Mouse (Mus musculus): ENCODE results near the gene Nebl. TPM values are rescaled to one million over a fixed set of nuclear protein-coding genes. Genes with fewer than 3 reads are reported as not detected.
A peak's percentile ranks its signal among the peaks of the same experiment; 100 is the strongest.

Gene Nebl
- polyA plus RNA-seq, 1 experiment from 2014 or later = 5.8 TPM

DNA sequence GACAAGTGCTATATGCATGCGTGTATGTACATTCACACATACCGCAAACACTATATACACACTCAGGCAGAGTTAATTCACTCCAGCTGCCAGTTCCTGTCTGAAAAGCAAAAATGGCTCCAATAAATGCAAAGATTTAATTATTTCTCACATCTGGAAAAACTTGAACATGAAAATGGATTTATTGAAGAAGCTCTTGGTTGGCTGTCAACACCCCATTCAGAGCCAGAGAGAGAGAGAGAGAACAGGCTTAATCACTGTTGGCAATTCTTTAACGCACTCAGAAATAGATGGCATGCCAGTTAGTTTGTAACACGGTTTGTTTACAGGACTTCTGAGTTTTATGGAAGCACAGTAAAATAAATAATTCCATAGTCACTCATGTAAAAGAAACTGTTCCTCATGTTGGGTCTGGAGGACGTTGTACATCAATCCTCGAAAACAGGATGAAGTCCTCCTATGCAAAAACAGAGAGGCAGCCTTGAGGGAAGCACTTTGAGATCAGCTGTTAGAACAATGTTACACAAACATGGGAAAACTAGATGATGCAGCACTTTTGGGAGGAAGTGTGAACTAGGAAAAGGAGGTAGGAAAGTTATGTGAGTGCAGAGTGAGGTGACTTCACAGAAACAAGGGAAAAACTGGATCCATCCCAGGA is 265.6 kb downstream of the Nebl start:
- Histone ChIP-seq H3K9me3 (no peaks in the 10 kb centered on the region), H3K27ac (replicated peaks) (no peak overlapping the region), H3K36me3 (no peaks in the 10 kb centered on the region), H3K4me3 (no peak overlapping the region), H3K27me3 (no peaks in the 10 kb centered on the region), H3K4me2 (replicated peaks) (no peak overlapping the region), H3K4me1 (no peaks in the 10 kb centered on the region), H3K9ac (replicated peaks) (no peak overlapping the region)
- no peak for ATAC-seq (ENCODE audit: low FRiP score, low read depth)
- WGBS = 85% methylated on average over 6 of the region's 6 CpGs

DNA sequence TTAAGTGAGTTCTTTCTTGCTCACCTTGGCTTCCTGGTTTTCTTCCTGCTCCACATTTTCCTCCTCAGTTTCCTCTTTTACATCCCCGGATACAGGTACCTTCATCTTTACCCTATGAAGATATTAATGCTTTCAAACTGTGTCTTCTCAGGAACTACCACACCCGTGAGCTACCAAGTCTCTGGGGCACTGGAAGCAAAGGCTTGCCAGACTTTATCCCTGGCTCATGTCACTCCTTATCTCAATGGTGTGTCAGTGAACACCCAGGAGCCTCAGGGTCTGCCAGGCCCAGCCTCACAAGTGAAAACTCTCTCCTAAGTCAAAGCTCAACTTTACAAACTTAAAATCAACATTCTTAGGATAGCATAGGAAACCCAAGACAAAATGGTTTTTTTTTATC is 270.8 kb downstream of the Nebl start:
- Histone ChIP-seq H3K9me3 (no peaks in the 10 kb centered on the region), H3K4me3 (no peak overlapping the region), H3K27ac (replicated peaks) (no peak overlapping the region), H3K4me1 (no peaks in the 10 kb centered on the region), H3K27me3 (no peaks in the 10 kb centered on the region), H3K36me3 (no peaks in the 10 kb centered on the region), H3K4me2 (replicated peaks) (no peak overlapping the region), H3K9ac (replicated peaks) (no peak overlapping the region)
- ATAC-seq (ENCODE audit: low FRiP score, low read depth) = no peak
- 80% methylated on average over 2 of the region's 2 CpGs for WGBS

- no peaks in the 10 kb centered on the region for H3K36me3 ChIP-seq
- H3K9me3 ChIP-seq = no peaks in the 10 kb centered on the region
- no peaks in the 10 kb centered on the region for H3K4me1 ChIP-seq
- H3K27ac ChIP-seq (replicated peaks) = no peak overlapping the region
- ATAC-seq (ENCODE audit: low FRiP score, low read depth) = no peak
- no peak overlapping the region for H3K9ac ChIP-seq (replicated peaks)
- H3K4me3 ChIP-seq = no peak overlapping the region
- no peak overlapping the region for H3K4me2 ChIP-seq (replicated peaks)
- H3K27me3 ChIP-seq = no peaks in the 10 kb centered on the region
Measured at GRCm38 (mm10) chr2:17453676-17454075, 277.6 kb downstream of the Nebl start.

DNA sequence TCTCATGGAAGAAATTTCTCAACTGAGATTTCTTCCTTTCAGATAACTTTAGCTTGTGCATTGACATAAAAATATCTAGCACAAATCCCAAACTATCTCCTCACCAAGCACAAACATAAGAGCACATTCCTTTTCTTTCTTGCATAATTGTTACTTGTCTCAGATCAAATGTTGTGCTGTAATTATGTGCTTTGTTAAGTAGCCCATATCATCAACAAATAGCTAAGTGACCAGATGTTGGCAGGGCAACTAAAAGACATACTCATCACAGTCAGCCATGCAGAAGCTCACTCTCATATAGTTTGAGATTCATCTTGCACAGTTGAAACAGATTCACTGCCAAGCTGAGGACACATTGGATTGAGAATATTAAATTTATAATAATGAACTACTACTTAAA is 282.9 kb downstream of the Nebl start:
- Histone ChIP-seq H3K4me1 (no peaks in the 10 kb centered on the region), H3K36me3 (no peaks in the 10 kb centered on the region), H3K4me3 (no peak overlapping the region), H3K27ac (replicated peaks) (no peak overlapping the region), H3K9ac (replicated peaks) (no peak overlapping the region), H3K4me2 (replicated peaks) (no peak overlapping the region), H3K27me3 (no peaks in the 10 kb centered on the region), H3K9me3 (no peaks in the 10 kb centered on the region)
- no peak for ATAC-seq (ENCODE audit: low FRiP score, low read depth)

- H3K27ac ChIP-seq (replicated peaks) = no peak overlapping the region
- H3K4me2 ChIP-seq (replicated peaks) = no peak overlapping the region
- H3K9me3 ChIP-seq = no peaks in the 10 kb centered on the region
- H3K4me3 ChIP-seq = no peak overlapping the region
- ATAC-seq (ENCODE audit: low FRiP score, low read depth) = no peak
- 48% methylated on average over 7 of the region's 7 CpGs for WGBS
- H3K36me3 ChIP-seq = no peaks in the 10 kb centered on the region
- H3K4me1 ChIP-seq = no peaks in the 10 kb centered on the region
- no peaks in the 10 kb centered on the region for H3K27me3 ChIP-seq
- H3K9ac ChIP-seq (replicated peaks) = no peak overlapping the region
Measured at GRCm38 (mm10) chr2:17443581-17443980, 287.7 kb downstream of the Nebl start.

DNA sequence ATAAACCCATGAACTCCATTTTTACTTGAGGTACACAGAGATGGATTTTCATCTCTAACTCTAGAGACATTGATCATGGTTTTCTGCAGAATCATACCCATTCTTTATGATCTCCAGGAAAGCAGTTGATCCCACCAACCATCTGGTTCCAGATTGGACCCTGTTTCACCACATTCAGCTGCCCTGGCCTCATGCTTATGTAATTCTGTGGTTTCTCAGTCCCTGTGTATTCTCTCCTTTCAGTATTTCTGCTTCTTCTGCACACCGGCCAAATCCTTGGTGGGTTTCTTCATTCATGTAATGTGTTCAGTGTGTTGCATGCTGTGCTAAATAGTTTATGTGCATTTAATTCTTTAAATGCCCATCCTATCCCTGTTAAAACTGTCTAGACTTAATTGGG is 292.9 kb downstream of the Nebl start:
- H3K27ac ChIP-seq (replicated peaks) = no peak overlapping the region
- 90% methylated on average over 1 of the region's 1 CpGs for WGBS
- H3K4me1 ChIP-seq = peaks cover 10% of the 10 kb centered on the region
- H3K9ac ChIP-seq (replicated peaks) = no peak overlapping the region
- no peaks in the 10 kb centered on the region for H3K36me3 ChIP-seq
- ATAC-seq (ENCODE audit: low FRiP score, low read depth) = no peak
- no peaks in the 10 kb centered on the region for H3K27me3 ChIP-seq
- no peaks in the 10 kb centered on the region for H3K9me3 ChIP-seq
- no peak overlapping the region for H3K4me2 ChIP-seq (replicated peaks)
- H3K4me3 ChIP-seq = no peak overlapping the region

GRCm38 (mm10) chr2:17436739-17437440 is 294.4 kb downstream of the Nebl start:
- peak; percentile 73; the same call in 1 of the 2 replicates for ATAC-seq (ENCODE audit: low FRiP score, low read depth)
- peaks cover 10% of the 10 kb centered on the region for H3K4me1 ChIP-seq
- no peak overlapping the region for H3K9ac ChIP-seq (replicated peaks)
- no peaks in the 10 kb centered on the region for H3K27me3 ChIP-seq
- 62% methylated on average over 10 of the region's 10 CpGs for WGBS
- no peaks in the 10 kb centered on the region for H3K36me3 ChIP-seq
- no peak overlapping the region for H3K4me3 ChIP-seq
- no peaks in the 10 kb centered on the region for H3K9me3 ChIP-seq
- 0 out of 2 replicates have a peak overlapping the region, but pooled peaks have one; percentile 9 for H3K4me2 ChIP-seq (replicated peaks)
- no peak overlapping the region for H3K27ac ChIP-seq (replicated peaks)

GRCm38 (mm10) chr2:17435217-17435616 is 296.0 kb downstream of the Nebl start:
- no peaks in the 10 kb centered on the region for H3K36me3 ChIP-seq
- no peaks in the 10 kb centered on the region for H3K27me3 ChIP-seq
- no peak overlapping the region for H3K27ac ChIP-seq (replicated peaks)
- no peak for ATAC-seq (ENCODE audit: low FRiP score, low read depth)
- H3K4me2 ChIP-seq (replicated peaks) = no peak overlapping the region
- 68% methylated on average over 4 of the region's 4 CpGs for WGBS
- no peak overlapping the region for H3K4me3 ChIP-seq
- H3K4me1 ChIP-seq = peaks cover 10% of the 10 kb centered on the region
- no peaks in the 10 kb centered on the region for H3K9me3 ChIP-seq
- H3K9ac ChIP-seq (replicated peaks) = no peak overlapping the region

DNA sequence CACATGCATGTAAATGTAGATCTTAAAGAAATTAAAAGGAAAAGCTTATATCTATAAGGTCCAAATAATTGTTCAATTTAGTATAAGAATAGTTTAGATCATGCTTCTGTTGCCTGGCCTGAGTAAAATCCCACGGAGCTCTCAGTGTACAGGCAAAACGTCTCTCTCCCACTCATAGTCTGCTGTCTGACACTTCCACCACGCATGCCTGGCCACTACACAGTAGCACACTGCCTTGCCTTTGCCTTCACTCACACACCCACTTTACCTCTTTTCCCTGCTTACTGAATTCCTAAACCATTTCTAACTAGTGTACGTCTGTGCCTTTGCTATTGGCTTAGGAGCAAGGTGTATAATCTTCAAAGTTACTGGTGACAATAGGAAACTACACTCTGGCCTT is 302.2 kb downstream of the Nebl start:
- ATAC-seq (ENCODE audit: low FRiP score, low read depth) = no peak
- 86% methylated on average over 4 of the region's 4 CpGs for WGBS
- Histone ChIP-seq H3K4me2 (replicated peaks) (no peak overlapping the region), H3K9ac (replicated peaks) (no peak overlapping the region), H3K9me3 (no peaks in the 10 kb centered on the region), H3K4me1 (no peaks in the 10 kb centered on the region), H3K4me3 (no peak overlapping the region), H3K27ac (replicated peaks) (no peak overlapping the region), H3K36me3 (no peaks in the 10 kb centered on the region), H3K27me3 (0 out of 2 replicates have a peak, but pooled peaks cover 3% of the 10 kb centered on the region)

GRCm38 (mm10) chr2:17428156-17428555 is 303.1 kb downstream of the Nebl start:
- H3K9ac ChIP-seq (replicated peaks) = no peak overlapping the region
- no peaks in the 10 kb centered on the region for H3K9me3 ChIP-seq
- H3K4me1 ChIP-seq = no peaks in the 10 kb centered on the region
- 92% methylated on average over 4 of the region's 4 CpGs for WGBS
- no peak overlapping the region for H3K4me2 ChIP-seq (replicated peaks)
- 0 out of 2 replicates have a peak, but pooled peaks cover 3% of the 10 kb centered on the region for H3K27me3 ChIP-seq
- H3K36me3 ChIP-seq = no peaks in the 10 kb centered on the region
- H3K4me3 ChIP-seq = no peak overlapping the region
- ATAC-seq (ENCODE audit: low FRiP score, low read depth) = no peak
- no peak overlapping the region for H3K27ac ChIP-seq (replicated peaks)

GRCm38 (mm10) chr2:17422967-17423366 is 308.3 kb downstream of the Nebl start:
- 3% methylated on average over 1 of the region's 1 CpGs for WGBS
- no peaks in the 10 kb centered on the region for H3K4me1 ChIP-seq
- no peaks in the 10 kb centered on the region for H3K9me3 ChIP-seq
- H3K4me2 ChIP-seq (replicated peaks) = no peak overlapping the region
- H3K9ac ChIP-seq (replicated peaks) = no peak overlapping the region
- H3K27ac ChIP-seq (replicated peaks) = no peak overlapping the region
- 0 out of 2 replicates have a peak, but pooled peaks cover 3% of the 10 kb centered on the region for H3K27me3 ChIP-seq
- 0 out of 2 replicates have a peak, but pooled peaks have one; percentile 63 for ATAC-seq (ENCODE audit: low FRiP score, low read depth)
- no peak overlapping the region for H3K4me3 ChIP-seq
- no peaks in the 10 kb centered on the region for H3K36me3 ChIP-seq

GRCm38 (mm10) chr2:17415347-17415746 is 315.9 kb downstream of the Nebl start:
- Histone ChIP-seq H3K4me1 (no peaks in the 10 kb centered on the region), H3K9me3 (no peaks in the 10 kb centered on the region), H3K4me2 (replicated peaks) (no peak overlapping the region), H3K36me3 (no peaks in the 10 kb centered on the region), H3K27me3 (no peaks in the 10 kb centered on the region), H3K27ac (replicated peaks) (no peak overlapping the region), H3K4me3 (no peak overlapping the region), H3K9ac (replicated peaks) (no peak overlapping the region)
- ATAC-seq (ENCODE audit: low FRiP score, low read depth) = no peak
- WGBS = 26% methylated on average over 4 of the region's 4 CpGs
